Mouse (Mus musculus) R1 (cell line): ENCODE results near the gene Zkscan3.
"Not testable (repeated sequence)": the region's sequence is repeated elsewhere in the genome, so short reads cannot be mapped to it uniquely, and the experiment has no call there.

Source experiments
- DNase-seq: peaks from one replicate; pipeline ENCODE4 v3.0.0-alpha.2; 2018; ENCODE audit warnings: low read depth, low spot score

The Zkscan3 gene

GRCm38 (mm10) chr13:21397486-21397885 is 5.1 kb downstream of the Zkscan3 start:
- no peak for DNase-seq

GRCm38 (mm10) chr13:21396048-21396447 is 6.5 kb downstream of the Zkscan3 start:
- DNase-seq: not testable (repeated sequence)

- no peak for DNase-seq
Observed at GRCm38 (mm10) chr13:21395623-21396022, 6.9 kb downstream of the Zkscan3 start.

GRCm38 (mm10) chr13:21395211-21395610 is 7.3 kb downstream of the Zkscan3 start:
- no peak for DNase-seq

GRCm38 (mm10) chr13:21377773-21378172 is 24.8 kb downstream of the Zkscan3 start:
- DNase-seq: no peak

- no peak for DNase-seq
Observed at GRCm38 (mm10) chr13:21372700-21373099, 29.9 kb downstream of the Zkscan3 start.

GRCm38 (mm10) chr13:21366635-21367034 is 35.9 kb downstream of the Zkscan3 start:
- no peak for DNase-seq

- DNase-seq: peak; percentile 23
Observed at GRCm38 (mm10) chr13:21363719-21364118, 38.8 kb downstream of the Zkscan3 start.

- peak; percentile 97 for DNase-seq
Observed at GRCm38 (mm10) chr13:21362621-21363248, 39.8 kb downstream of the Zkscan3 start, which contains the start of gene Zscan12. TSS of gene Zscan12 (plus strand) at chr13:21362820.

- DNase-seq: no peak
Observed at GRCm38 (mm10) chr13:21350593-21350992, 52.0 kb downstream of the Zkscan3 start.

GRCm38 (mm10) chr13:21346610-21347009 is 55.9 kb downstream of the Zkscan3 start, which contains the start of gene Olfr1367:
TSS of gene Olfr1367 (plus strand) at chr13:21346910.
- DNase-seq: no peak
